ENCODE assay signal across 19 mouse cellular contexts in the genomic region with DNA sequence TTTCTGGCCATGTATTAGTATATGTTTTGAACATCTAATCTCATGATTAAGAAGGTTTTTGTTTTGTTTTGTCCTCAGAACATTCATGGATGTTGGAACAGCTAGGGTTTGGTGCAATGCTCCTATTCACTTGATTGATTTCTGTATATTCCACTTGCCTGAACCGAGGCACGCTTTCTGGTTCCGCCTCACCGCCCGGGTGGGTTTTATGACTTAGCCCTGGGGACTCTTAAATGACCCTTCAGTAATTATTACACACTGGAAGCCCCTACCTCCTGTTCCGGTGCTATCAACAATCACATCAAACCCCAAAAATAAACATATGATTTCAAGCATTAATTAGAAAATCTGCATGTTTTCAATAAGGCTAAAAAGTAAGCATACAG. TPM values are rescaled to one million over a fixed set of nuclear protein-coding genes. Genes with fewer than 3 reads are reported as not detected.
DNase-seq lines count a peak whose midpoint lies in the region; ATAC-seq lines count a peak whose summit lies in the region.
"Had no signal": no experiment of that assay in that cellular context is flagged by ENCODE, and none has a peak within 500 bp of the region (broad histone marks: within the 10 kb centered on the region; RNA-seq: fewer than 3 reads in every experiment).

No protein-coding gene starts in this region.

- no peak overlapping the region for H3K4me2 ChIP-seq in kidney, embryonic 15.5 days
- H3K4me2 ChIP-seq in hindbrain, embryonic 13.5 days, result peak overlapping the region; percentile 77
- H3K4me2 ChIP-seq in neural tube, embryonic 12.5 days (replicated peaks), result peak overlapping the region; percentile 81
- H3K4me2 ChIP-seq: forebrain, embryonic 15.5 days; heart, embryonic 15.5 days; limb, embryonic 15.5 days; lung, embryonic 14.5 days; stomach, embryonic 15.5 days had no signal

- no peak overlapping the region for H3K4me3 ChIP-seq in kidney, embryonic 15.5 days (replicated peaks)
- H3K4me3 ChIP-seq in embryonic facial prominence, embryonic 10.5 days, result peak overlapping the region; percentile 65; the same call in 1 of the 2 replicates
- peak overlapping the region; percentile 48; the same call in 1 of the 2 replicates for H3K4me3 ChIP-seq in hindbrain, embryonic 13.5 days
- peak overlapping the region; percentile 15; the same call in 1 of the 2 replicates for H3K4me3 ChIP-seq in neural tube, embryonic 12.5 days
- H3K4me3 ChIP-seq: forebrain, embryonic 15.5 days; heart, embryonic 15.5 days; limb, embryonic 15.5 days; stomach, embryonic 15.5 days had no signal

- WGBS in kidney, embryonic 15.5 days, result 3% methylated on average over 6 of the region's 6 CpGs
- 5% methylated on average over 6 of the region's 6 CpGs for WGBS in embryonic facial prominence, embryonic 10.5 days
- 5% methylated on average over 6 of the region's 6 CpGs for WGBS in hindbrain, embryonic 13.5 days
- 0% methylated on average over 6 of the region's 6 CpGs for WGBS in neural tube, embryonic 12.5 days

- H3K27me3 ChIP-seq in kidney, embryonic 15.5 days, result peaks cover 97% of the 10 kb centered on the region
- peaks cover 99% of the 10 kb centered on the region for H3K27me3 ChIP-seq in embryonic facial prominence, embryonic 10.5 days (replicated peaks; ENCODE audit: low read depth, poor library complexity, severe bottlenecking)
- peaks cover 78% of the 10 kb centered on the region for H3K27me3 ChIP-seq in hindbrain, embryonic 13.5 days
- H3K27me3 ChIP-seq in neural tube, embryonic 12.5 days (replicated peaks), result peaks cover 44% of the 10 kb centered on the region

- H3K9ac ChIP-seq in kidney, embryonic 15.5 days, result no peak overlapping the region
- H3K9ac ChIP-seq in hindbrain, embryonic 13.5 days, result no peak overlapping the region
- 0 out of 2 replicates have a peak overlapping the region, but pooled peaks have one; percentile 40 for H3K9ac ChIP-seq in neural tube, embryonic 12.5 days
- H3K9ac ChIP-seq: forebrain, embryonic 15.5 days; heart, embryonic 15.5 days; limb, embryonic 15.5 days; lung, embryonic 14.5 days; stomach, embryonic 15.5 days had no signal

- no peak overlapping the region for H3K27ac ChIP-seq in kidney, embryonic 15.5 days
- H3K27ac ChIP-seq in embryonic facial prominence, embryonic 10.5 days (replicated peaks), result no peak overlapping the region
- H3K27ac ChIP-seq in hindbrain, embryonic 13.5 days, result peak overlapping the region; percentile 42
- H3K27ac ChIP-seq in neural tube, embryonic 12.5 days, result no peak overlapping the region
- H3K27ac ChIP-seq: forebrain, embryonic 15.5 days; heart, embryonic 15.5 days; kidney, postnatal 0 days; limb, embryonic 15.5 days; stomach, embryonic 15.5 days had no signal

- peaks cover 24% of the 10 kb centered on the region for H3K4me1 ChIP-seq in kidney, embryonic 15.5 days
- peaks cover 54% of the 10 kb centered on the region for H3K4me1 ChIP-seq in embryonic facial prominence, embryonic 10.5 days
- peaks cover 23% of the 10 kb centered on the region for H3K4me1 ChIP-seq in hindbrain, embryonic 13.5 days (replicated peaks)
- H3K4me1 ChIP-seq in neural tube, embryonic 12.5 days, result peaks cover 34% of the 10 kb centered on the region

- no peaks in the 10 kb centered on the region for H3K9me3 ChIP-seq in kidney, embryonic 15.5 days (replicated peaks)
- H3K9me3 ChIP-seq in embryonic facial prominence, embryonic 10.5 days, result no peaks in the 10 kb centered on the region
- H3K9me3 ChIP-seq in hindbrain, embryonic 13.5 days, result no peaks in the 10 kb centered on the region
- H3K9me3 ChIP-seq in neural tube, embryonic 12.5 days, result no peaks in the 10 kb centered on the region
- H3K9me3 ChIP-seq: forebrain, embryonic 15.5 days; heart, embryonic 15.5 days; limb, embryonic 15.5 days; stomach, embryonic 15.5 days had no signal

- H3K36me3 ChIP-seq in kidney, embryonic 15.5 days, result no peaks in the 10 kb centered on the region
- H3K36me3 ChIP-seq in embryonic facial prominence, embryonic 10.5 days (replicated peaks), result no peaks in the 10 kb centered on the region
- no peaks in the 10 kb centered on the region for H3K36me3 ChIP-seq in hindbrain, embryonic 13.5 days
- no peaks in the 10 kb centered on the region for H3K36me3 ChIP-seq in neural tube, embryonic 12.5 days
- H3K36me3 ChIP-seq: forebrain, embryonic 15.5 days; heart, embryonic 15.5 days; limb, embryonic 15.5 days; stomach, embryonic 15.5 days had no signal

- no peak for DNase-seq in kidney, adult 18-20 months
- DNase-seq in embryonic facial prominence, embryonic 10.5 days (ENCODE audit: low spot score), result no peak
- no peak for DNase-seq in testis, postnatal 14 days (ENCODE audit: low spot score)
- no peak for DNase-seq in spleen, postnatal 36 days (ENCODE audit: low spot score in 2 of 2)
- DNase-seq: cerebellum, adult 11 months; cerebellum, postnatal 36 days; heart, adult 18-20 months; lung, embryonic 14.5 days; thymus, postnatal 25 days had no signal

- peak; percentile 68; the same call in 1 of the 2 replicates for ATAC-seq in kidney, embryonic 15.5 days (replicated peaks; ENCODE audit: low FRiP score)
- ATAC-seq in hindbrain, embryonic 13.5 days (ENCODE audit: low FRiP score), result no peak
- no peak for ATAC-seq in neural tube, embryonic 12.5 days (ENCODE audit: low FRiP score, low read depth)
- ATAC-seq: forebrain, embryonic 15.5 days; Patski had no signal

RNA-seq across cellular contexts. Expression of a gene that starts 9.2 kb away (rescaled TPM):
- polyA plus RNA-seq in kidney, embryonic 15.5 days (2015; fragmentation: Nextera tagmentation; extraction: Ambion mirVana), result 0.12 TPM in 1 of 2 replicates, not detected in the other
- polyA plus RNA-seq in embryonic facial prominence, embryonic 10.5 days (2016; fragmentation: Nextera tagmentation; extraction: Ambion mirVana), result 16.6 and 17.7 TPM in 2 replicates
- 17.6 and 24.4 TPM in 2 replicates for polyA plus RNA-seq in hindbrain, embryonic 13.5 days (2015; fragmentation: Nextera tagmentation; extraction: Ambion mirVana)
- 44.6 and 45.4 TPM in 2 replicates for polyA plus RNA-seq in neural tube, embryonic 12.5 days (2016; fragmentation: Nextera tagmentation; extraction: Ambion mirVana)
- polyA plus RNA-seq: kidney, postnatal 0 days; lung, embryonic 14.5 days; small intestine, adult 2 months had no signal

Comparison
In these comparisons a context has a peak if more than half of its experiments do, and no peak if none do; other contexts are left out.
1. RNA of a gene that starts 9.2 kb away (polyA plus RNA-seq): 44.6 to 45.4 TPM in neural tube, embryonic 12.5 days, 17.6 to 24.4 TPM in hindbrain, embryonic 13.5 days and 16.6 to 17.7 TPM in embryonic facial prominence, embryonic 10.5 days; 0.12 TPM in kidney, embryonic 15.5 days; every median in the first group is over 10 times any median in the second.